Mouse (Mus musculus): Measurements from ENCODE around the gene Cryz.

The Cryz gene

GRCm38 (mm10) chr3:154596488-154596933 is at the start of gene Cryz:
Cryz (plus strand) TSS chr3:154596711.
- DNase-seq (ENCODE audit: low spot score in 2 of 2), result peak; percentile 86 to 91

- DNase-seq (ENCODE audit: low spot score in 2 of 2), result no peak
Measured at GRCm38 (mm10) chr3:154547549-154548426, 48.7 kb upstream of the Cryz start.

GRCm38 (mm10) chr3:154548868-154549301 is 47.6 kb upstream of the Cryz start:
- no peak for DNase-seq (ENCODE audit: low spot score in 2 of 2)

GRCm38 (mm10) chr3:154550326-154551034 is 46.0 kb upstream of the Cryz start:
- no peak for DNase-seq (ENCODE audit: low spot score in 2 of 2)

GRCm38 (mm10) chr3:154551035-154551411 is 45.5 kb upstream of the Cryz start:
- DNase-seq (ENCODE audit: low spot score in 2 of 2), result no peak

- no peak for DNase-seq (ENCODE audit: low spot score in 2 of 2)
Measured at GRCm38 (mm10) chr3:154562192-154562591, 34.3 kb upstream of the Cryz start.

GRCm38 (mm10) chr3:154565437-154565836 is 31.1 kb upstream of the Cryz start:
- no peak for DNase-seq (ENCODE audit: low spot score in 2 of 2)

- no peak for DNase-seq (ENCODE audit: low spot score in 2 of 2)
Measured at GRCm38 (mm10) chr3:154570029-154570575, 26.4 kb upstream of the Cryz start.

GRCm38 (mm10) chr3:154570786-154571185 is 25.7 kb upstream of the Cryz start:
- no peak for DNase-seq (ENCODE audit: low spot score in 2 of 2)

GRCm38 (mm10) chr3:154572341-154572972 is 24.1 kb upstream of the Cryz start:
- DNase-seq (ENCODE audit: low spot score in 2 of 2), result peak; percentile 24 to 71

GRCm38 (mm10) chr3:154573666-154574065 is 22.8 kb upstream of the Cryz start:
- no peak for DNase-seq (ENCODE audit: low spot score in 2 of 2)

GRCm38 (mm10) chr3:154577895-154578294 is 18.6 kb upstream of the Cryz start:
- no peak for DNase-seq (ENCODE audit: low spot score in 2 of 2)

GRCm38 (mm10) chr3:154584351-154584750 is 12.2 kb upstream of the Cryz start:
- DNase-seq (ENCODE audit: low spot score in 2 of 2), result no peak

GRCm38 (mm10) chr3:154590971-154591370 is 5.5 kb upstream of the Cryz start:
- DNase-seq (ENCODE audit: low spot score in 2 of 2), result no peak

- DNase-seq (ENCODE audit: low spot score in 2 of 2), result no peak
Measured at GRCm38 (mm10) chr3:154591621-154592020, 4.9 kb upstream of the Cryz start.

GRCm38 (mm10) chr3:154593596-154593995 is 2.9 kb upstream of the Cryz start:
- no peak for DNase-seq (ENCODE audit: low spot score in 2 of 2)

GRCm38 (mm10) chr3:154594156-154594555 is 2.4 kb upstream of the Cryz start:
- DNase-seq (ENCODE audit: low spot score in 2 of 2), result no peak

- DNase-seq (ENCODE audit: low spot score in 2 of 2), result peak; percentile 91 to 94
Measured at GRCm38 (mm10) chr3:154596934-154597554, 533 bp downstream of the Cryz start, which contains the start of gene Tyw3. Tyw3 (minus strand) TSS chr3:154597104.

GRCm38 (mm10) chr3:154597561-154597960 is 1.1 kb downstream of the Cryz start:
- DNase-seq (ENCODE audit: low spot score in 2 of 2), result no peak

- DNase-seq (ENCODE audit: low spot score in 2 of 2), result no peak
Measured at GRCm38 (mm10) chr3:154602141-154602540, 5.6 kb downstream of the Cryz start.

- DNase-seq (ENCODE audit: low spot score in 2 of 2), result no peak
Measured at GRCm38 (mm10) chr3:154604871-154605270, 8.4 kb downstream of the Cryz start.

Measured in spleen, postnatal 10 days (tissue).